Mouse (Mus musculus) heart, adult 2 months (tissue): ENCODE results near the gene 2700049A03Rik.

Experiments used
- CTCF ChIP-seq: fragments of 200-600 bp; IDR thresholded peaks from 2 replicates; pipeline ENCODE4 v1.8.1; 2022; ENCODE audit warnings: antibody characterized with exemption, mild to moderate bottlenecking, moderate library complexity
- EP300 ChIP-seq: fragments of 200-500 bp; IDR thresholded peaks from 2 replicates; pipeline ENCODE4 v1.6.1; 2011; ENCODE audit warnings: low read depth, low read length, control low read depth; ENCODE audit not compliant: insufficient read depth
- POLR2A ChIP-seq: fragments of 200-500 bp; IDR thresholded peaks from 2 replicates; pipeline ENCODE4 v1.6.1; 2011; ENCODE audit warnings: mild to moderate bottlenecking, low read depth, low read length, control low read depth; ENCODE audit not compliant: insufficient read depth

DNA sequence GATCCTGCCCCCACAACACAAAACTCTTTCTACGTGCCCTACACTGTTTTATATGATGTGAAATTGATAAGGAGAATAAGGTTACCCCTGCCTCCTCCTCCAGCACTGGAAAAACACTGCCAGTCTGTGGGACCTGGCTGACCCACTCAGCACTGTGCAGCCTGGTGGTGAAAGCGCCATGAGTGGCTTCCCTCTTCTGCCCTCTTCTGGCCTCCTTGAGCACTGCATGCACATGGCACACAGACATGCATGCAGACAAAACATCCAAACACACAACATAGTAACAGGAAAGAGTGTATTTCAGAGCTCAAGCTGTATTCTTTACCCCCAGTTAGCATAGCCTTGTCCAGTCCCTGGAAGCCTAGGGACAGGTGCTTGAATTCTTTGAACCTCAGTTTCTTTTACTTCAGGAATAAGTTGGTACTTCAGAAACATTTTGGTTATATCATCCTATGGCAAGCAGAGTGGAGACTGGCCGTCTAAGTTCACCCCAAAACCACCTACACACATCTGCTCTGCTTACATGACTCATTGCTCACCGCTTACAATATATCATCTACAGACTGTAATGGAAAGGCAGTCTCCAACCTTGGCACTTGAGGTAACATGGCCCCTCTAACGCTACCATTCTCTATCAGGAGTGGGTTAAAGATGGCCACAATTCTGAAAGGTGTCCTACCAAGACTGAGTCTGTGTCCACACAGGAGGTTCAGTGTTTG is 138.0 kb downstream of the 2700049A03Rik start:
- no peak for TF ChIP-seq POLR2A
- TF ChIP-seq CTCF: peak; percentile 22; the same call in 1 of the 2 replicates
- no peak for TF ChIP-seq EP300
